Mouse (Mus musculus) lung, postnatal 36 days (tissue): ENCODE results near the gene Zc3h12d.
"Not testable (repeated sequence)": the region's sequence is repeated elsewhere in the genome, so short reads cannot be mapped to it uniquely, and the experiment has no call there.

Source experiments
- DNase-seq: peaks from one replicate; pipeline ENCODE4 v3.0.0; 2022; ENCODE audit warnings: mixed read lengths

The Zc3h12d gene

DNA sequence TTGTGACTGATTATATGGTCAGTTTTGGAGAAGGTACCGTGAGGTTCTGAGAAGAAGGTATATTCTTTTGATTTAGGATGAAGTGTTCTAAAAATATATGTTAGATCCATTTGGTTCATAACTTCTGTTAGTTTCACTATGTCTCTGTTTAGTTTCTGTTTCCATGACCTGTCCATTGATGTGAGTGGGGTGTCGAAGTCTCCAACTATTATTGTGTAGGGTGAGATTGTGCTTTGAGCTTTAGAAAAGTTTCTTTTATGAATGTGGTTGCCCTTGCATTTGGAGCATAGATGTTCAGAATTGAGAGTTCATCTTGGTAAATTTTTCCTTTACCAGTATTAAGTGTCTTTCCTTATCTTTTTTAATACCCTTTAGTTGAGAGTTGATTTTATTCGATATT lies 48.0 kb downstream of the Zc3h12d start:
- not testable (repeated sequence) for DNase-seq

DNA sequence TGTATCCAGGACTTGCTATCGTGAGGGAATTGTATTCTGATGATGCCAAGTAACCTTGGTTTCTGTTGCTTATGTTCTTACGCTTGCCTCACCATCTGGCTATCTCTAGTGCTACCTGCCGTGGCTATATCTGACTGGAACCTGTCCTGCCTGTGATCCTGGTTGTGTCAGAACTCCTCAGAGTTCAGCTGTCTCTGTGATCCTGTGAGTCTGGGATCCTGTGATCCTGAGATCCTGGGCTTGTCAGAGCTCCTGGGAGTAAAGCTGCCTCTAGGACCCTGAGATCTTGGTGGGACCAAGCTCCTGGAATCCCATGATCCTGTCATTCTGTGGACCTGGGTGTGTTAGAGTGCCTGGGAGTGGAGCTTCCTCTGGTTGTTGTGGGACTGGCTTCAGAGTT lies 49.7 kb downstream of the Zc3h12d start:
- DNase-seq: no peak

DNA sequence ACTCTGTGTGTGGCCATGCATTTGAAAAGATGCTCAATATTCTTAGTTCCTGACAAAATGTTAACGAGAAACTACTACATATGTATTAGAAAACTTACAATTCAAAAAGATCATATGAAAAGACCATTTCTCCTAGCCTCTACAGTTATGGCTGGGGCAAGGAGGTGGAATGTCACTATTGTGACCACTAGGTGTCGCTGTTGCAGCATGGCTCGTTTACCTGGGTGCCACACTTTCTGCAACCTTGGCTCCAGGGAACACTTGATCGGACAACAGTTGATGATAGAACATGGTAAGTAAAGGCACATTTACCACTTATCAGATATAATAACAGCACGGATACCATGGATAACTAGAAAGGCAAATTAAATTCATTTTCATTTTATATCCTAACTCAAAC lies 51.3 kb downstream of the Zc3h12d start:
- peak; percentile 88 for DNase-seq

DNA sequence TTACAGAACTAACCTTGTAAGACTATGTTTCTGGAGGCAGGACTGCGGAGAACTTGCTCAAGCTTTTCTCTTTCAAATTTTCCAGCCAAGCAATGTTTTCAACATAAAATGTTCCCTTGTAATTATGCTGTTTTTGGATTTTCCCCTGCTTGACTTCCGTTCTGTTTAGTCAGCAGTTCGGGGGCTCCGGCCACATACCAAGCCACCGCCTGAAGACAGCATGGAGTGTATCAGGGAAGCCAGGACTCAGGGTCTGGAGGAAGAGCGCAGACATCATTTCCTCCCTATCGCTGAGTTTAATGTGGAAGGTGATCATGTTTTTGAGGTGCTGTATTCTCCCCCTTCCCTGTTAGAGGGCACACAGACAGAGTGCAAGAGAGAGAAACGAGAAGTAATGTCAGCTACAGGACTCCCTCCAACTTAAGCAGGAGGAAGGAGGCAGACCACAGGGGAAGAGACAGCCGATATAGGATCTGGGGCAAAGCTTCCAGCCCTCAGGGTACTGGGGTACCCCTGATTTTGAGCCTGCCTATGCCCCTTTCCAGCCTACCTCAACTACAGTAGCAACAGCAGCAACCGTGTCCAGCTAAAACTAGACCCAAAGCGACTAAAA lies 56.1 kb downstream of the Zc3h12d start:
- DNase-seq: no peak

DNA sequence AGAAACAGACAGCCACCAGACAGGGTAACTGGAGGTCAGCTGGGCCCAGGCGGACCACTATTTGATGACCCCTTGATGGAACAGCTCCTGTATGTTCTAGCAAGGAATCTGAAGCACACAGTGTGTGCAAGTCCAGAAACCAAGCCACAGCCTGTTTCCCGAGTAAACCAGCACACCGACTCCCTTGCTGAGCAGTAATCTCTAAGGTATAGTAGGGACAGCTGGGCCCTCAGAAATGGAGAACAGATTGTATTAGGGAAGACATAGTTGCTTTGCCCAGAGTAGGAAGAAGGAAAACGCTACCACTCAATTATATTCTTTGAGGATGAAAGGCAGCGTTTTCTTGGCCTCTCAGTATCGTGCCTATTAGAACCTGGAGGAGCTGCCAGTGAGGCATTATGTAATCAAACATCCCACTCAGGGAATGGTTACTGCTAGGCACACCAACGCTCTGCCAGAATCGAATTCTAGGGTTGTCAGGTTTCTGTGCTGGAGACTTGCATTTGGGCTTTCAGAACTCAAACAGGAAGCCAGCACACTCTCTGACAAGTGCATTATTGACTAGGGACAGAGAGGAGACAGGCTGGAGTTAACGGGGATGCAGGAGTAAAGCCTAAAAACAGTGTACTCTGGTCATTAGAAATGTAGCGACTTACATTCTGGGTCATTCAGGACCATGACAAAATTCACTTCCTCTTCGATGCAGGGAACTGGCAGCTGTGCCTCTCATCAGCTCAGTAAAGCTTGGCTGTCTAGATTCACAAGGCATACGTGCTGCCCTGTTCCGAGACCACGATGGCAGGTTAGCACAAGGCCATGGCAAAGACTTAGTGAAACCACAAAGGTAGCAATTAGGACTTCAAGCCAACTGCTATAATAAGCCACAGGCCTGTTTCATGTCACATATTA lies 68.7 kb downstream of the Zc3h12d start:
- no peak for DNase-seq

DNA sequence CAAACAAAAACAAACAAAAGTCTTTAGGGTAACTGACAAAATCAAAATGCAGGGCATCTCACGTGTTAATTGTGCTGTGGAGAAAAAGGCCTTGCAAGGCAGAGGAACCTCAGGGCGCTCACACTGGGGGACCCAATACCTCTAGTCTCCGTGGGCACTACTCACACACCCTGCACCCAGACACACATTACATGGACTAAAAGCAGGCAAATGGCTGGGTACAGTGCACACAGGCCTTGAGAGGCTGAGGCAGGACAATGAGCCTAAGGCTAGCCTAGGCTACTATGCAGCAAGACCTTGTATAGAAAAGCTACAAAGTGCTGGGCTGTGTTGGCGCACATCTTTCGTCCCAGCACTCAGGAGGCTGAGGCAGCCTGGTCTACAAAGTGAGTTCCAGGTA lies 71.9 kb downstream of the Zc3h12d start:
- no peak for DNase-seq

DNA sequence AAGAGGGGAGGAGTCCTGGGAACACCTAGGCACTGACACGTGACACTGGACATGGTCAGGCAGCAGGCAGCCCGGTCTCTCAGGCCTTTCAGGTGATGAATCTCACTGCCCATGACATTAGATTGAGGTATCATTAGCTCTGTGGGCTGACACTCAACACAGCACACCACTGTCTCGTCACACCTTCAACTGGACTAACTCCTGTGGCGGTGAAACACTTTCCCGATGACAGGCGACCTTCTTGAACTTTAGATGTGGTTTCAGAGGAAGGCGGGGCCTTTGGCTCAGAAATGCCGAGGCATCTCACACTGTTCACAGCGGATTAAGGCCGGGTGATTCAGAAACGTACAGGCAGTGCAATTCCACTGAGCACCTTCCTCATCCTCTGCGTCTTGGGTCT lies 74.9 kb downstream of the Zc3h12d start:
- DNase-seq: no peak

DNA sequence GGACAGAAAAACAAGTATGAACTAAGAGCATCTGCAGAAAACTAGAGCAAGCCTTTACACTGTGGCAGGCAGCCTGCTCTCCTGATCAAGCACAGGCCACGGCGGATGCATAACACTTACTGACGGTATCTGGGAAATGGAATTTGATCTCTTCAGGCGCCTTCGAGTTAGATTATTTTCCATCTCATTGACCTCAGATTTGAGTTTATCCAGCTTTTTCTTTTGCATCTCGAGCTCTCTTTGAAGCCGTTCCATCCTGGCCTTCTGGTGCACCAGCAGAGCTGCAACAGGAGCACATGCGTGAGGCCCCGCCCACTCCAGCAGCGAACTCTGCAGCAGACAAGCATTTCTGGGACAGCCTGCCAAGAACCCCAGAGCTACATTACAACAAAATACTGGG lies 79.0 kb downstream of the Zc3h12d start:
- DNase-seq: peak; percentile 21
